ENCODE assay signal across 19 mouse cellular contexts in the genomic region with DNA sequence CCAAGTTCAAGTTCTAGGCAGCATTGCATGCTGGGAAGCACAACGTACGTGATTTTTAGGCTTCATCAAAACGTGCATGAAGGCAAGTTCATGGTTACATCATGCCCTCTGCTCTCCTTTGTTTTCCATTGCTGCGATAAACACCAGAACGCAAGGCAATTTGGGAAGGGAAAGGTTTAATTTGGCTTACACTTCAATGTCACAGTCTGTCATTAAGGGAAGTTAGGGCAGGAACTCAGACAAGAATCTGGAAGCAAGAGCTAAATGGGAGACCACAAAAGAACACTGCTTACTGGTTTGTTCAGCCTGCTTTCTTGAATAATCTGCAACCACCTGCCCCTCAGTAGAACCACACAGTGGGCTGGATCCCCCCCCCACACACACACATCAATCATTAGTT.
"Had no signal": no experiment of that assay in that cellular context is flagged by ENCODE, and none has a peak within 500 bp of the region (broad histone marks: within the 10 kb centered on the region; RNA-seq: fewer than 3 reads in every experiment).

No protein-coding gene starts in this region.

- ATAC-seq: midbrain, embryonic 16.5 days had no signal

- H3K9ac ChIP-seq: limb, embryonic 12.5 days; limb, embryonic 15.5 days; liver, embryonic 14.5 days; midbrain, embryonic 12.5 days; neural tube, embryonic 13.5 days; stomach, embryonic 15.5 days had no signal

- H3K9me3 ChIP-seq: limb, embryonic 12.5 days; limb, embryonic 15.5 days; midbrain, embryonic 12.5 days; neural tube, embryonic 13.5 days; stomach, embryonic 15.5 days had no signal

- DNase-seq: kidney, postnatal 14 days; kidney, postnatal 4 days; left cerebral cortex, postnatal 4 days; lung, adult 18-20 months; lung, postnatal 14 days; lung, postnatal 4 days; retina, postnatal 1 day; right cerebral cortex, postnatal 25 days; spleen, adult 18-20 months; thymus, postnatal 25 days had no signal

- H3K27ac ChIP-seq: limb, embryonic 12.5 days; limb, embryonic 15.5 days; liver, embryonic 14.5 days; midbrain, embryonic 12.5 days; neural tube, embryonic 13.5 days; stomach, embryonic 15.5 days had no signal

- H3K4me3 ChIP-seq: limb, embryonic 12.5 days; limb, embryonic 15.5 days; midbrain, embryonic 12.5 days; myocyte; neural tube, embryonic 13.5 days; stomach, embryonic 15.5 days had no signal

- H3K36me3 ChIP-seq: limb, embryonic 12.5 days; limb, embryonic 15.5 days; midbrain, embryonic 12.5 days; neural tube, embryonic 13.5 days; stomach, embryonic 15.5 days had no signal

- H3K4me1 ChIP-seq: stomach, embryonic 15.5 days had no signal

- H3K27me3 ChIP-seq: limb, embryonic 12.5 days; limb, embryonic 15.5 days; neural tube, embryonic 13.5 days; stomach, embryonic 15.5 days had no signal

- H3K4me2 ChIP-seq: limb, embryonic 12.5 days; limb, embryonic 15.5 days; liver, embryonic 11.5 days; midbrain, embryonic 12.5 days; neural tube, embryonic 13.5 days; stomach, embryonic 15.5 days had no signal
